Mouse (Mus musculus): ENCODE data around the gene Gli2.

Gene Gli2

DNA sequence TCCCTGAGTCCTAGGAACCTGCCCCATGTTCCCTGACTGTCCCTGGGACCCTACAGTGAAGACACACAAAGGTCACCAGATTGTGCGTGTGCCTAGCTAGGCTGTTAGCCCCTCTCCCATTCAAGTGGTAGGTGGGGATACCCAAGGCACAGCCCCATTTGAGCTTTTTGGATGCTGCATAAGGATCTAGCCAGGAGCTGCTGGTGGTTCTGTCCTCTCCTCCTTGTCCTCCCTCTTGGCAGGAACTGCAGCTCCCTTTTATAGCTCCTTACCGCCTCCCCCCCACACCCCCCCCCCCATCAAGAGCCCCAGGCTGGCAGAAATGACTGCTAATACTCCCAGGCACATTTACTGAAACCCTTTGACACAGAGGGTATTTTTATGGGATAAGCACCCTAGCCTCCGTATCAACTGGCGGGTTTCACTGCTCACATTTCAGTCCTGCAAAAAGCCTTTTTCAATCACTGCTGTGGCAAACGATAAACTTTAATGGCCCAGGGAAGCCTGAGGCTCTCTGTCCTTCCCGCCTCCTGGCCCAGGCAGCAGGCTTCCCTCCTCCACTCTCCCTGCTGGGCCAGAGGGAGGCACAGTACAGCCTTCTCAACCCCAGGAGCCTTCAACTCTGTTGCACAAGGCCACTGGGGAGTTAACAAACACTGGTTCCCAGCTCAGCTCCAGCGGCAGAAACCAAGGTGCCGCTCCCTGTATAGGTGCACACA lies 151.4 kb downstream of the Gli2 start:
- peak; percentile 25 for DNase-seq (ENCODE audit: extremely low spot score)

DNA sequence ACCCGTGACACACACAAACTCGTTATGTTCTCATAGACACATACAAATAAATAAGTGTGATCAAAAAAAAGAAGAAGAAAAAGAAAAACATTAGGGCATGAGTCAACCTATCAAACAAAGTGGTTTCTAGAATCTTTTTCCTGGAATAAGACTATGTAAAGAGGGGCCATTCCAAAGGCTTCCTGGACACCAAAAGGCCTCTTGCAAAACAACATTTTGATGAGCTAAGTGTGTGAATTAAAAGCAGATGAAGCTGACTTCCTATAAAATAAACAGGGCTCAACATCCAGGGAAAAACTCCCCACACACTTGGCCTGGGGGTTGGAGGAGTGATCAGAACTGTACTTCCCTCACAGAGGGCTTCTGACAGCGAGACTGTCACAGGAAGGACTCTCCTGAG lies 155.1 kb downstream of the Gli2 start:
- no peak for DNase-seq (ENCODE audit: extremely low spot score)

DNA sequence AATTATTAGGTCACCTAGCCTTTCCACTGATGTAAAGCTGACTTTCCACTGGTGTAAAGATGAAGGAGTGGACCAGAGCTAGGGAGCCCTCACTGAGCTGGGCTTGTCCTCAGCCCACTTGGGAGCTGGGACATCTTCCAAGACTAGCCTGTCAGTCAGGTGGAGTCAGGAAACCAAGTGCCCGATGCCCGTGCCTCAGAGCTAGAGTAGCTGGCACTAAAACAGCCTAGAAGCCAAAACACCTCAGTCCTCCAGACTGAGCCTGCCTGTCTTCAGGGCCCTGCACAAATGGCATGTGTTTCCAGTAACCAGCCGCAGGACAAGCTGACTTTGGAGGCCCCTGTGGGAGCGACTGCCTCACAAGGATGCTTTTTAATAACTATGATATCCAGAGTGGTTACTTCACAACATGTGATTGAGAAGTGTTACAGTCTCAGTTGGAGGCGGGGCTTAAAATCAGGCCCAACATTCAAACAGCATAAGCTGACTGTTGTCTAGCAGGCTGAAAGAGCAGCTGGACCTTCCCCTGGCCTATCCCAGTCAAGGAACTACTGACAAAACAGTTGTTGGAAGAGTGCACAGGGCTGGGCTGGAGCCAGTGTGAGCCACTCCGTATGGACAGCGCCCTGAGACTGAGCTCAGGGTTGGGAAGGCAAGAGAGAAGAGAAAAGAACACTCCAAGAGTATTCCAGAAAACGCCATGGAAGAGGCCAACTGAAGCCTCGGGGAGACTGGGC lies 158.2 kb downstream of the Gli2 start:
- no peak for DNase-seq (ENCODE audit: extremely low spot score)

DNA sequence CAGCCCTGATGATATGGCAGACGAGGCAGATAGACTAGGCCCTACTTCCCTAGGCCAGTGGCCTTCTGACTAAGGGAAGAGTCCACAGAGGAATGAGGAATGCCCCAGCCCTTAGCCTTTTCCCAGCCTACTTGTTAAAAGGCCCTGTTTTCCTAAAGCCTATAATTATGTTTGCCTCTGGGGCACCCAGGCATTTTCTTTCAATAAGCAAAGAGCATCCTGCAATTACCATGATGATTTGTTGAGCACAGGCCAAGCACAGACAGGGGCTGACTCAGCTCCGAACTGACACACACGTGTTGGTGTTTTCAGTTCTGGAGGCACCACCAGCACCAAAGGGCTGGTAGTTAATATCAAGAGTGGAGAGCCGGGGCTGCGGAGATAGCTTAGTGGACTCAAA lies 162.0 kb downstream of the Gli2 start:
- no peak for DNase-seq (ENCODE audit: extremely low spot score)

DNA sequence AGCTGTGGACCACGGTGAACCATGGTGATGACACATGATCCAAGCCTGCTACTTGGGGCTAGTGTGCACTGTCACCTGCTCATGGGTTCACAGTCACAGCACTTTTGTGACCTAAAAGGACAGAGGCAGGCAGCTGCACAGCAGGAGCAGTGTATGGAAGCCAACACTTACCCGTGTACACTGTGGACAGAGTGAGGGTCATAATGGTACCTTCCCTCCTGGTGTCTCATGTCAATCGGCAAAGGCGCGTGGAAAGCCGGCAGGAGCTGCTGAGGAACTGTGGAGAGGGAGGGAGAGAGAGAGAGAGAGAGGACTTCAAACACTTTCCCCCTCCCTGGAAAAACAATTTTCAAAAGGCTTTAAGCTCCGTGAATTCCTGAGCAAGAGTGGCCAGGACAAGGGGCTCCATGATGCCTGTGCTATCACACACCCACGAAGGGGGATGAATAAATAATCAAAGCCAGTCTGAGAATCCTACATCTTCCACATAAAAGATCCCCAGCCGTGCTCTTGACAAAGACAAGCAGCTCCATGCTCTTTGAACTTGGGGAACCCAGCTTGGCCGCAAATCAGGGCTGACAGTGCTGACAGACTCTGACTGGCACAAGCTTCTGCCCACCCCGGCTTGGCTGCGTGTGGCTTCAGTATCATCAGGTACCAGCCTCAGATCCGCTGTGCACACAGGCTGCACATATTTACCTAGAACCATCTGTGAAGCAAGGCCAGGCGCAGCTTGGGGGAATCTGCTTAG lies 163.1 kb downstream of the Gli2 start:
- DNase-seq (ENCODE audit: extremely low spot score): peak; percentile 14

DNA sequence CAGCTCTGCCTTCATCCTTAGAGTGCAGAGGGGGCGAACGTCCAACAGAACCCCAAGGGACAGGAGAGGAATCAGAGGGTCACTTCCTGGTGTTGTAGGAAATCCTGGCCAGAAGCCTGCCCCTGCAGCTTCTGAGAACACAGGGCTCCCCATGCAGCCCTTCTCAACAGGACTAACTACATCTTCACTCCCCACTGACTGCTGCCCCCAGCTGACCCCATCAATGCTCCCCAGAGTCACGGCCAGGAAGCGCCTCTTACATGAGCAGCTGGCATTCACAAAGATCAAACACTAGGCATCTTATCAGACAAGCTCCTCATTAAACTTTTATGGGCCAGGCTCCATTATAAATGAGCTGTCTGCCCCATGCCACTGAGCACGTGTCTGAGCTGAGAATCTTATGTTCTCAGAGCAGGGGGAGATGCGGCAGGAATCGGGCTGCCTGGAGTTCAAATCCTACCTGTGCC lies 172.6 kb downstream of the Gli2 start:
- no peak for DNase-seq (ENCODE audit: extremely low spot score)

DNA sequence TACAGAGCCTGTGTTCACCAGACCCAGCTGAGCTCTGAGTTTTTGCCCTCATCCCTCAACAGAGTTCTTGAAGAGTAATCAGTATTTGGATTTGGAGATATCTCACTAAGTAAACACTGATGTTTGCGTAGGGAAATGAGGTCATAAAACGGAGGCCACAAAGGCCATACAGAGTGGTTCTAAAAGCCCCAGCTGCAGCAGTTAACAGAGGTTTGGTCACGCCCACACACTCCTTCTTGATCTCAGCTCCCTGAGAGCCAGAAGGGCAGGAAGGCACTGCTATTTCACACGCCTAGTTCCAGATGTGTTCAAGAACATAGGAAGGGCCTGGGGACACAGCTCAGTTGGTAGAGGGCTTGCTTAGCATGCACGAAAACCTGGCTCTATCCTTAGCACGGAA lies 175.1 kb downstream of the Gli2 start:
- DNase-seq (ENCODE audit: extremely low spot score): no peak

DNA sequence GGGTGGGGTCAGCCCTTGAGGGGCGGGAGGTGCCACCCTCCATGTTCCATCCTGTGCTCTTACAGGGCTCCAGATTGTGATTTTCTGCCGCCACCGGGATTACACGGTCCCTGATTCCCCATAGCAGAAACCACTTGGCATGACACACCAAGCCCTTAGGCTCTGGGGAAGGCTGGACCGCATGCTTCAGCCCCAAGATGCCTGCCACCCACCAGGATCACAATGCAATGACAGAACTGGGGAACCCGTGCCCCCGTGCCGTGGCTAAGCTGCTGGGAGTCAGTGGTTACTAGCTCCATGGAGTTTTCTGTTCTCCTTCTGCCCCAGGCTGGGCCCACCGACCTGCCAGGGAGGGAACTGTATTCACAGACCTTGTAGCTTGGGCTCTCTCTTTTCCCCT lies 178.2 kb downstream of the Gli2 start:
- DNase-seq (ENCODE audit: extremely low spot score): no peak

DNA sequence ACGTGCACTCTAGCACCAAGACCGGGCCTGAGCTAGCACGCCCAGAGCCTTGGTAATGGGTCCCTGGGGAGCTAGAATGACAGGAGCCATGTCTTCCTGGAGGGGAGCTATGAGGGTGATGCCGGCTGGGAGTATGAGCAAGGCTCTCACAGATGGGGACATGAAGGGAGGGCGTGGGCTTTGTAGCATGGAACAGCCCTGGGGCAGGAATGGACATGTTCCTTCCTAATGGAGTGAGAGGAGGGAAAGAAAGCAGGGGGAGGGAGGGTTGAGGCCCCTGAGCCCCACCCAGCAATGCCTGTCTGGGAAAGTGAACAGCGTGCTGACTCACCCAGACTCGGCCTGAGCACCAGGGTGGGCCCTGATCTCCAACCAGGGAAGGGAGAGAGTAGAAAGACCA lies 179.9 kb downstream of the Gli2 start:
- no peak for DNase-seq (ENCODE audit: extremely low spot score)

DNA sequence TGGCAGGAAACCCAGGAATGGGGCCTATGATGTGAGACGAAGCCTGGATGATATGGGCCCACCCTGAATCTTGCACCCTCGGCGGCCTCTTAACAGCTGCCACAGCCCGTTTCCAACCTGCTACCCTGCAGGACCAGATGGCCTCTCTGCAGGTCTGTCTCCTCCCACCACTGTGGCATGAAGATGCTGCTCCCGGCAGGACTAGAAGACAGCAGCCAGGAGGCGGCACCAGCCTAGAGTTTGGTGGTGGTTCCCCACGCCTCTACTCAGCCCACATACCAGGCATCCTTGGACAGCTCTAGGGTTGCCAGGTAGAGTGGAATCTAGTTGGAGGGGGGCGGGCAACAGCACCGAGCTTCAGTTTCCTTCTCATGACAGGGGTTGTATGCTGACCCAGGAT lies 188.7 kb downstream of the Gli2 start:
- DNase-seq (ENCODE audit: extremely low spot score): no peak

DNA sequence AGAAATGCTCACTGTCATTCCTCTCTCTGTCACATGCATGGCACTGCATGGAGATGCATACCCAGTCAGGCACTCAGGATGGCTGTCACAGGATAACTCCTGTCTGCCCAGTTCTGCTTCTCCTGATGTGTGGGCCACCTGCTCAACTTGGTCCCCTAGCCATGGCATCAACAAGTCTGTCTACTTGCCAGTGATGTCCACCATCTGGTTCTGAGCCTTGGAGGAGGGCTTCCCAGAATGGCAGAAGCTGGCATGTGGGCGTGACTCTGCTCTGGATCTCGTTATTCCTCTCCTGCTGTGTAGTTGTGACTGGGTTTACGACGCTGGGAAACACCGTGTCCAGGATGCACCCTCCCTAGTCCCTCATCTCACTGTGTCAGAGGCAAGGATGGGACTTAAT lies 189.4 kb downstream of the Gli2 start:
- DNase-seq (ENCODE audit: extremely low spot score): no peak

DNA sequence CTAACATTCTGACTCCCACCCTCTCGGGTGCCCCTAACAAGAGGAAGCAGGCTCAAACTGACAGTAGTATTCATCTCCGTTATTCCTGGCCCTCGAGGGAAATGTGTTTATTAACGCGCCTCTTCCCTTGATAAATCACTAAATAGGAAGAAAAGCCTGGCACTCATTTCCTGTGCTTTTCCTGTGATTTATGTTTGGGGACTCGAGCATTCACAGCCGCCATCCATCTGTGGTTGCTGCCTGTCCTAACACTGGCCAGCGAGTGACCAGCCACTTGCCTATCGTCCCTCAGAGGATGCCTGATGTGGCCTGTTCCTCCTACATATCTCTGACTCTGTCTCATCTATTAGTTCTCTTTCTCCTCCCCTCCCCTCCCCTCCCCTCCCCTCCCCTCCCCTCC lies 195.3 kb downstream of the Gli2 start:
- no peak for DNase-seq (ENCODE audit: extremely low spot score)

DNA sequence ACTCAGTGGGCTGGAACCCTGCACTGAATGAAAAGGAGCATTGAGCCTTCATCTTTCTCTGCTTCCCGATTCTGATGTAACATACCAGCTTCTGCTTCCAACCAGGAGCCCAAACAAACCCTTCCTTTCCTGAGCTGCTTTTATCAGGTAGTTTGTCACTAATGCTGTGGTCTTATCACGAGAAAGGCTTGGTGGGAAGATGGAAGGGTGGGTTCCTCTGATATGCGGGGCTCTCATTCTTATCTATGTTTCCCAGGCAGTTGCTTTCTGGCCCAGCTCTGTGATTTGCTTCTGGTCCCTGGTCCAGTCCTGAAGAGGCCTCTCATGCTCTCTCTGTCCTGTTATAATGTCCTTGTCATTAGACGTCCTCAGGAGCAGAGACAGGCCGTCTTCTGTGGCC lies 222.8 kb downstream of the Gli2 start:
- no peak for DNase-seq (ENCODE audit: extremely low spot score)

DNA sequence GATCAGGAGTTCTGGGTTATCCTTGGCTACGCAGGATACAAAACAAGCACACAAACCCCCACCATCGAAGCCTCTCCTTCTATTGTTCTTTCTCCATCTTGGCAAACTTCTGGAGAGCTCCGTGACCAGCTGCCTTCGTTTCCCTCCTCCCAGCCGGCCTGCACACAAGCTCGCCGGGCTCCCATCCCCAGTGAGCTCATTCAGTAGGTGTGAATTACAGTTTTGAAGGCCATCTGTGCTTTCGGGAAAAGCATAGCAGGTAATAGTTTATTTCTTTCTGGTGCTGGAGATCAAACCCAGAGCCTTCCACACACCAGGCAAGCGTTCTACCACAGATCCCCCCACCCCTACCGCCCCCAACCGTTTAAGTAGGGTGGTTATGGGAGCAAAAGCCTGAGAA lies 226.8 kb downstream of the Gli2 start:
- DNase-seq (ENCODE audit: extremely low spot score): no peak

DNA sequence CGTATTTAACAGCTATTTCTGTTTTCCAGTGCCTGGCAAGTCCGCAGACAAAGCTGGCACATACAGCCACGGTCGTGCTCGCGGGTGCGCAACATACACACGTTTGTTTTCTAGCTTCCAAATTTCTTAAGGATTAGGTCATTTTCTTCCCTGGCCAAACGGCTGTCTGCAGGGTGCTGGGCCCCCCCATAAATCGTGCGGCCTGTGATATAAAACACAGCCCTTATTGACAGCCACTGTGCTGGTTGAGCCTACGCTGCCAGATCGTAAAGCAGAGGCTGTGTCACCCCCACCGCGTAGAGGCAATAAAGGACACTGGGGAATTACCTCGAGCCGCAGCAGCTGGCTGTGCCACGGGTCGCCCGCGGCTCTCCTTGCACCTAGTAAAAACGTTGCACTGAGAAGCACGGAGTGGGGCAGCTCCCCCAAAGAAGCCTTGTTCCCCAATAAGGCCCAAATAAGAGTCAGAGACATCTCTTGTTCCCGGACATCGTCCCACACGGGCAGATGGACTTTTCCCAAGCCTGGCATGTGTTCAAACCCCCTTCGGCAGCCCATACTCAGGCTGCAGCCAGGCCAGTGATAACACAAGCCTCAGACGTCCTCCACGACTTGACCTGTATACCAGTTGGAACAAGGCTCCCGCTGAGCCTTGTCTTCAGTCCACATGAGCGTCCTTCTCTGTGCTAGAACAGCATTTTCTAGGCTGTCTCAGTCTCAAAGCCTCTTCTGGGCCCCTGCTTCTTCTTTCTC lies 227.8 kb downstream of the Gli2 start:
- peak; percentile 22 for DNase-seq (ENCODE audit: extremely low spot score)

DNA sequence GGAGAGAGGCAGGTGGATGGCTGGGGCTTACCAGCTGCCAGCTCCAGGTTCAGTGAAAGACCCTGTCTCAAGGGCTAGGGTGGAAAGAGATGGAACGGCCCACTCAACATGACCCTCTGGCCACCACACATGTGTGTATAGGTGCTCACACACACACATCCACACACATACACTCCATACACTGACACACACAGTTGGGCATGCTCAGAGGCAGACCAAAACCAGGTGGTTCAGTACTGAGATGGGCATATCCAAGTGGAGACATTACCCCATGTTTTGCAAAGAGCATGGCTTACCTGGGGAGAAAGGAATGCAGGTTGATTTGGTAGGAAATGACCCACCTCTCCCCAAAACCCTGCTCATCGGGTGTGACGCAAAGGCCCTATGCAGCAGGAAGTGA lies 228.4 kb downstream of the Gli2 start:
- no peak for DNase-seq (ENCODE audit: extremely low spot score)

DNA sequence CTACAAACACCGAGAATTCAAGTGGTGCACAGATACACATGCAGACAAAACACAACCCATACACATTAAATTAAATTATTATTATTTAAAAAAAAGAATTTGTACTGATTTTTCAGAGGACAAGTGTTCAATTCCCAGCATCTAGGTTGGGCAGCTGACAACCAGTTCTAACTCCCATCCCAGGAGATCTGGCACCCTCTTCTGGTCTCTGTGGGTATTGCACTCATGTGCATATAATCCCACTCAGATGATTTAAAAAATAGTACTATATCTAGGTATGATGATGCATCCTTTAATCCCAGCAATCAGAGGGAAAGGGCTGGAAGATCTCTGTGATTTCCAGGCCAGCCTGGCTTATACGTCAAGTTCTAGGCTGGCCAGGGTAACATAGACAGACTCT lies 231.2 kb downstream of the Gli2 start:
- no peak for DNase-seq (ENCODE audit: extremely low spot score)

DNA sequence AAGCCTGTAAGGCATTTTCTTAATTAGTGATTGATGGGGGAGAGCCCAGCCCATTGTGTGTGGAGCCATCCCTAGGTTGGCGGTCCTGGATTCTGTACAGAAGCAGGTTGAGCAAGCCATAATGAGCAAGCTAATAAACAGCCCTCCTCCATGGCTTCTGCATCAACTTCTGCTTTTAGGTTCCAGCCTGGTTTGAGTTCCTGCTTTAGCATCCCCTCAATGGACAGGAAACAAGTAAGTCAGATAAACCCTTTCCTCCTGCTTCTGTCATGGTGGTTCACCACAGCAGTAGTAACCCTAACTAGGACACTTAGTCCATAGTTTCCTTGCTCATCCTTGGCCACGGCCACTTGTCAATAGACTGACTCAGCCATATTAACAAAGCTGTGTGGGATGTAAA lies 238.4 kb downstream of the Gli2 start:
- no peak for DNase-seq (ENCODE audit: extremely low spot score)

DNA sequence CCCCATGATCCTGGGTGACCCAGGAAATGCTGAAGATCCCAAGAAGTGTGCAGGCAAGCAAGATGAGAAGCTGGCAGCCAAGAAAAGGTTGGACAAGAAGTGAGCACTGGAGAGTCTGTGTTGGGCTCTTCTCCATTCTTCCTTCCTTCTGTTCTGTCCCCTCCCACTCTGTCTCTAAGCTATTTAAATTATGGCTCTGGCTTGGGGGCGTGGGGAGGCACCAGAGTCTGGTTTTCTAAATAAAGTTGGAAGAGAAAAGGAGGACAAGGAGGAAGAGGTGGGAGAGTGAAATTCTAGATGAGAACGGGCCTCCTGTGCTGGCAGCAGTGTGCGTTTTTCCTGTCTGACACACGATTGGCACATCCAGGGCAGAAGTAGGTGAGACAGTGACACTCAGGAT lies 243.1 kb downstream of the Gli2 start:
- DNase-seq (ENCODE audit: extremely low spot score): no peak

DNA sequence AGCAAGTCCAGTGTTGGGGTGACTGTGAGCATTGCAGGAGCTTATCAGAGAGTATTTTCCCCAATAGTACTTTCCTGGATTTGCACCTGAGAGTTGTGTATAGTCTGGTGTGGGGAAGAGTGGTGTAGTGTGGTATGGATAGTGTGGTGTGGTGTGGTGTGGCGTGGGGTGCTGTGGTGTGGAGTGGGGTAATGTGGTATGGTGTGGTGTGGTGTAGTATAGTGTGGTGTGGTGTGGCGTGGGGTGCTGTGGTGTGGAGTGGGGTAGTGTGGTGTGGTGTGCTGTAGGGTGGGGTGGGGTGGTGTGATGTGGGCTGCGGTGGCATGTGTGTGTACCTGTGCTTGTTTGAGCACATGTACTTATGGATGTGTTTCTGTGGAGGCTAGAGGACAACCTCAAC lies 246.7 kb downstream of the Gli2 start:
- no peak for DNase-seq (ENCODE audit: extremely low spot score)

DNA sequence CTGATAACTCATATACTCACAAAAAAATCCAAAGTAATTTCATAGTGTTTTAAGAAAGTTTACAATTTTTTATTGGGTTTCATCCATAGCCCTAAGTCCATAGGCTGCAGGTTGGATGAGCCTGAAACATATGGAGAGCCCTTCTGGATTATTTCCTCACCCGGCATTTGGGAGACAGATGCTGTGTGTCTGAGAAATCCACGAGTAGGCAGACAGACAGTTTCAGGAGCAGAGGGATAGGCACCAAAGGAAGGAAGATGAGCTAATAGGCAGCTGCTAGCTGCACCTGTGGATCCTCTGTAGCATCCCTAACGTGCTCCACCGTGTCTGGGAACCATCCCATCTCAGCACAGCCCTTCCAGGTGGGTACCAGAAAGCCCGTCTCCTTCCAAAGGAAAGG lies 251.3 kb downstream of the Gli2 start:
- DNase-seq (ENCODE audit: extremely low spot score): no peak
